ENCODE assay signal across 25 mouse cellular contexts in the genomic region with DNA sequence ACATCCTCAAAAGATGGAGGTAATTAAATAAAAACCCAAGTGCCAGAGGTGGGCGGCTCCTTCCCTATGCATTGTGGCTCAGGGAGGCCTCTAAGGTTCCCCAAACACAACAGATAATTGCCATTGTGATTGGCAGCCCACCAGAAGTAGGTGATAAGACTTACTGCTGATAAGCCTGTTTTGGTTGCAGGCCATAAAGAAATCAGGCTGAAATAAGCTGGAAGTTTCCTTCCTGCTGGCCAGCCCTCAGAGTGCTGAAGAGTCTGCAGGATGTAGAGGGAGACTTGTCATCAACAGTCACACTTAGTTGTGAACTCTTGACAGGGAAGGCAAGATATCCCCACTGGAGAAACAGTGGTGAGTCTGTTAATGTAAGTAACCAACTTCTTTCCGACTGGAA. TPM values are rescaled to one million over a fixed set of nuclear protein-coding genes. Genes with fewer than 3 reads are reported as not detected.
DNase-seq lines count a peak whose midpoint lies in the region; ATAC-seq and TF ChIP-seq lines count a peak whose summit lies in the region.
"Had no signal": no experiment of that assay in that cellular context is flagged by ENCODE, and none has a peak within 500 bp of the region (broad histone marks: within the 10 kb centered on the region; RNA-seq: fewer than 3 reads in every experiment).

No protein-coding gene starts in this region.

- H3K27ac ChIP-seq in heart, embryonic 12.5 days (ENCODE audit: poor library complexity, severe bottlenecking) = peak overlapping the region; percentile 51
- no peak overlapping the region for H3K27ac ChIP-seq in liver, embryonic 14.5 days
- H3K27ac ChIP-seq: embryonic facial prominence, embryonic 15.5 days; forebrain, embryonic 10.5 days; hindbrain, embryonic 10.5 days; hindbrain, postnatal 0 days; midbrain, embryonic 10.5 days had no signal

- peaks cover 48% of the 10 kb centered on the region for H3K4me1 ChIP-seq in heart, embryonic 12.5 days (replicated peaks)
- peaks cover 25 to 32% of the 10 kb centered on the region in 2 experiments for H3K4me1 ChIP-seq in liver, embryonic 14.5 days (replicated peaks; ENCODE audit: control insufficient read depth in 2 of 2, insufficient read depth in 2 of 2, low read length in 1 of 2)

- H3K36me3 ChIP-seq in heart, embryonic 12.5 days = peaks cover 10% of the 10 kb centered on the region
- H3K36me3 ChIP-seq in liver, embryonic 14.5 days (replicated peaks; ENCODE audit: control insufficient read depth, insufficient read depth, low read depth) = peaks cover 13% of the 10 kb centered on the region

- no peak overlapping the region for H3K9ac ChIP-seq in heart, embryonic 12.5 days
- no peak overlapping the region for H3K9ac ChIP-seq in liver, embryonic 14.5 days (replicated peaks)
- H3K9ac ChIP-seq: embryonic facial prominence, embryonic 15.5 days; forebrain, postnatal 0 days; liver, embryonic 15.5 days had no signal

- H3K4me2 ChIP-seq in heart, embryonic 12.5 days = peak overlapping the region; percentile 29; the same call in 1 of the 2 replicates
- H3K4me2 ChIP-seq in liver, embryonic 14.5 days (ENCODE audit: low read depth) = peak overlapping the region; percentile 20; the same call in 1 of the 2 replicates
- H3K4me2 ChIP-seq: embryonic facial prominence, embryonic 15.5 days; liver, embryonic 15.5 days had no signal

- TF ChIP-seq CTCF in liver, embryonic 14.5 days (IDR thresholded peaks at IDR 0.05; ENCODE audit: low read depth) = no peak

- 12% methylated on average over 2 of the region's 2 CpGs for WGBS in heart, embryonic 12.5 days
- 10% methylated on average over 2 of the region's 2 CpGs for WGBS in liver, embryonic 14.5 days (ENCODE audit: insufficient replicate concordance)

- H3K27me3 ChIP-seq in heart, embryonic 12.5 days (replicated peaks) = no peaks in the 10 kb centered on the region
- no peaks in the 10 kb centered on the region for H3K27me3 ChIP-seq in liver, embryonic 14.5 days (ENCODE audit: control insufficient read depth, insufficient read depth, low read length)
- H3K27me3 ChIP-seq: embryonic facial prominence, embryonic 15.5 days; liver, embryonic 15.5 days; Patski had no signal

- ATAC-seq in heart, embryonic 12.5 days (ENCODE audit: insufficient number of reproducible peaks, low FRiP score) = peak; percentile 76
- ATAC-seq in liver, embryonic 14.5 days (ENCODE audit: insufficient read depth) = no peak
- ATAC-seq: forebrain, postnatal 0 days; hindbrain, postnatal 0 days; Patski had no signal

- no peak overlapping the region for H3K4me3 ChIP-seq in heart, embryonic 12.5 days
- H3K4me3 ChIP-seq in liver, embryonic 14.5 days (ENCODE audit: insufficient read depth in 1 of 2, low read depth in 2 of 2, low read length in 2 of 2) = no peak overlapping the region
- H3K4me3 ChIP-seq: embryonic facial prominence, embryonic 15.5 days; forebrain, embryonic 10.5 days; hindbrain, embryonic 10.5 days; liver, embryonic 15.5 days; midbrain, embryonic 10.5 days had no signal

- H3K9me3 ChIP-seq in heart, embryonic 12.5 days (replicated peaks) = no peaks in the 10 kb centered on the region
- H3K9me3 ChIP-seq in liver, embryonic 14.5 days (ENCODE audit: control insufficient read depth, low read length) = no peaks in the 10 kb centered on the region
- H3K9me3 ChIP-seq: embryonic facial prominence, embryonic 15.5 days; forebrain, embryonic 10.5 days; hindbrain, embryonic 10.5 days; liver, embryonic 15.5 days; midbrain, embryonic 10.5 days had no signal

- TF ChIP-seq EP300 in liver, embryonic 14.5 days (IDR thresholded peaks at IDR 0.05; ENCODE audit: low read depth) = no peak

- DNase-seq in heart, adult 8-10 months (ENCODE audit: low spot score) = no peak
- DNase-seq in 416B (ENCODE audit: low read depth) = peak; percentile 72
- peak; percentile 43 for DNase-seq in MN1 (ENCODE audit: low spot score)
- no peak for DNase-seq in liver, embryonic 14.5 days (ENCODE audit: low read depth in 3 of 3, low spot score in 3 of 3)
- DNase-seq in adipocyte (ENCODE audit: low spot score) = no peak
- no peak for DNase-seq in cerebellum, adult 9-10 months
- DNase-seq: adrenal gland, postnatal 14 days; cerebellum, postnatal 10 days; forebrain, postnatal 0 days; gastrocnemius, postnatal 36 days; kidney, adult 2 months; kidney, postnatal 10 days; left cerebral cortex, postnatal 4 days; lung, postnatal 14 days; retina, postnatal 1 day; right cerebral cortex, postnatal 4 days; thymus, adult 2 months had no signal

RNA-seq across cellular contexts. Expression of gene Api5, which starts 5.7 kb away (rescaled TPM):
- 96.5 TPM in 2 replicates for polyA plus RNA-seq in heart, embryonic 12.5 days (2016; fragmentation: Nextera tagmentation; extraction: Ambion mirVana)
- total RNA-seq in heart, adult 8-10 months (2022) = 10 to 100 TPM; 26.9 to 29.9 (median 28.6) TPM
- 18.7 and 29.1 TPM in 2 replicates for polyA plus RNA-seq in liver, embryonic 14.5 days (2012; rRNA removed)
- 89.2 and 94.8 TPM in 2 replicates for polyA plus RNA-seq in liver, embryonic 14.5 days (2014; fragmentation: Nextera tagmentation; extraction: Ambion mirVana)

RNA-seq across cellular contexts. Expression of gene Ttc17, which starts 25.7 kb away (rescaled TPM):
- 16.1 and 16.7 TPM in 2 replicates for polyA plus RNA-seq in heart, embryonic 12.5 days (2016; fragmentation: Nextera tagmentation; extraction: Ambion mirVana)
- 10 to 100 TPM; 30.0 to 38.2 (median 35.3) TPM for total RNA-seq in heart, adult 8-10 months (2022)
- polyA plus RNA-seq in liver, embryonic 14.5 days (2012; rRNA removed) = 3.5 and 3.6 TPM in 2 replicates
- 5.1 and 5.4 TPM in 2 replicates for polyA plus RNA-seq in liver, embryonic 14.5 days (2014; fragmentation: Nextera tagmentation; extraction: Ambion mirVana)

Comparison
In these comparisons a context has a peak if more than half of its experiments do, and no peak if none do; other contexts are left out.
1. DNase-seq: peak in 416B (single experiment) and MN1 (single experiment); none in heart, adult 8-10 months (single experiment), liver, embryonic 14.5 days (0 of 3), adipocyte (single experiment) and cerebellum, adult 9-10 months (single experiment).